Mouse (Mus musculus) kidney, embryonic 16.5 days (tissue): ENCODE data around the gene Mthfd1l. TPM values are rescaled to one million over a fixed set of nuclear protein-coding genes. Genes with fewer than 3 reads are reported as not detected.
"Not testable (repeated sequence)": the region's sequence is repeated elsewhere in the genome, so short reads cannot be mapped to it uniquely, and the experiment has no call there.

Source experiments
- ATAC-seq: fragments of 200-750 bp; cut with Nextera tagmentation; 2 replicates; pipeline ENCODE4 v1.8.0; 2017; ENCODE audit warnings: moderate TSS enrichment; ENCODE audit not compliant: low FRiP score, low TSS enrichment
- H3K27ac ChIP-seq: fragments of 300-500 bp; sonication (generic); 2 replicates; pipeline ENCODE4 v1.5.1; 2014; ENCODE audit warnings: low read length
- H3K27me3 ChIP-seq: fragments of 300-500 bp; sonication (generic); 2 replicates; pipeline ENCODE4 v1.6.1; 2014; ENCODE audit warnings: low read length, control low read depth, mixed read lengths; ENCODE audit not compliant: insufficient read depth
- H3K36me3 ChIP-seq: fragments of 300-500 bp; sonication (generic); 2 replicates; pipeline ENCODE4 v1.6.1; 2014; ENCODE audit warnings: low read length, control low read depth, mixed read lengths; ENCODE audit not compliant: insufficient read depth
- H3K4me1 ChIP-seq: fragments of 300-500 bp; sonication (generic); 2 replicates; pipeline ENCODE4 v1.6.1; 2014; ENCODE audit warnings: low read length, control low read depth, mixed read lengths; ENCODE audit not compliant: insufficient read depth
- H3K4me2 ChIP-seq: fragments of 300-500 bp; sonication (generic); replicated peaks from 2 replicates; pipeline ENCODE4 v1.6.1; 2014; ENCODE audit warnings: low read depth, low read length
- H3K4me3 ChIP-seq: fragments of 300-500 bp; sonication (generic); 2 replicates; pipeline ENCODE4 v1.5.1; 2014; ENCODE audit warnings: mild to moderate bottlenecking, low read length
- H3K9ac ChIP-seq: fragments of 300-500 bp; sonication (generic); replicated peaks from 2 replicates; pipeline ENCODE4 v1.6.1; 2014; ENCODE audit warnings: low read length
- H3K9me3 ChIP-seq: fragments of 300-500 bp; sonication (generic); 2 replicates; pipeline ENCODE4 v1.6.1; 2016; ENCODE audit warnings: low read length, control low read depth
- WGBS: fragments of 180-500 bp; shearing (Covaris S2); extraction: QIAGEN DNeasy Blood & Tissue Kit; methylation state at CpG from one replicate; pipeline ENCODE4 v1.1.7; 2014; 5-methylcytosine and 5-hydroxymethylcytosine counted together
- polyA plus RNA-seq: library from polyadenylated mRNA; unstranded; fragments of >200 nt; fragmentation: Nextera tagmentation; extraction: Ambion mirVana; gene quantifications from 2 replicates; pipeline ENCODE4 v1.2.1, GENCODE M21; 2015

Gene Mthfd1l
- polyA plus RNA-seq, 1 experiment from 2014 or later: 16.7 TPM

DNA sequence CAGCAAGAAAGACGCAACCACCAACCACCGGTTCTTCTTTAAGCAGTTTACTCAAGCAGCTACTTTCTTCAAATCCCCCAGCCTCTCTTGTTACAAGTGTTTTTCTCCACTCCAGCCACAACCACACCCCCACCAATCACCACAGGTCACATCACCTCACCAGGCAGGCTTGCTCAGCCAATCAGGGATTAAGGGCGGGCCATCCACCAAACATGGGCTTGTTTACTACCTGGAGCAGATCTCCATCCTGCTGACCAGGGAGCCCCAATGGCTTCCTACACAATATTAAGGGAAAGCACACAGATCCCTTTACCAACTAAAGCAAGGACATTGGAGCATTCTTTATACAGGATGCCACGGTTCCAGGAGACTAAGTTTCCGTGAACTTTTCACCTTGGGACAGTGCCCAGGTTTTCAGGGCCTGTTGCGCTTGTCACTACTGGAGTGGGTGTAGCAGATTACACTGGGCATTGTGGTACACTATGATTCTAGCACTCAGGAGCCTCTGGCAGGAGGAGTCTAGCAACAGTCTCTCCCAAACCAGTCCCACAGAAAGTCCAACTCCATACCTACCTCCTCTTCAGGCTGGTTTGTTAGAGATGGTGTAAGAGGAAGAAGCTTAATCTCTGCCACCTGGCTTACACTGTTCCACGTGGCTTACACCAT is 150.5 kb downstream of the Mthfd1l start:
- H3K36me3 ChIP-seq, H3K9ac ChIP-seq, H3K9me3 ChIP-seq, H3K27me3 ChIP-seq, H3K4me3 ChIP-seq, H3K4me2 ChIP-seq: not testable (repeated sequence)
- 54% methylated on average over 7 of the region's 7 CpGs for WGBS
- Histone ChIP-seq H3K4me1 (peaks cover 64% of the 10 kb centered on the region), H3K27ac (peak overlapping the region; percentile 80)
- peak; percentile 43 for ATAC-seq

DNA sequence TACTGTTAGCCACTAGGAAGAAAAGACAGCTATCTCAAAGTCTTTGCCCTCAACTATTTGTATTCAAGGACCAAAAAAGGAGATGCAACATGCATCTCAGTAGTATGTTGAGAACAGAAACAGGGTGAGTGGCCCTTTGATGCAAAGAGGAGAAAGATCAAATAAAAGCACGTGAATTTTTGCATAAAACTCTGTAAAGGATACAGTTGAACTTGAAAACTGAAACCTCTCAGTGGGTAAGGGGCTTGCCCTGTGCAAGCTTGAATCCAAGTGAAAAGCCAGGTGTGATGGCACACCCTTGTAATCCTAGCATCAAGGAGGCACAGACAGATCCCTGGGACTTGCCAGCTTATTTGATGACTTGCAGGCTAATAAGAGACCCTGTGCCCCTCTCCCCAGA is 151.2 kb downstream of the Mthfd1l start:
- Histone ChIP-seq H3K27ac (peak overlapping the region; percentile 80; the same call in 1 of the 2 replicates), H3K9me3 (no peaks in the 10 kb centered on the region), H3K27me3 (no peaks in the 10 kb centered on the region), H3K4me1 (peaks cover 70% of the 10 kb centered on the region), H3K4me2 (no peak overlapping the region), H3K4me3 (no peak overlapping the region), H3K9ac (no peak overlapping the region), H3K36me3 (no peaks in the 10 kb centered on the region)
- WGBS: 43% methylated on average over 1 of the region's 1 CpGs
- no peak for ATAC-seq

GRCm38 (mm10) chr10:4125232-4125631 is 152.3 kb downstream of the Mthfd1l start:
- Histone ChIP-seq H3K9ac (0 out of 2 replicates have a peak overlapping the region, but pooled peaks have one; percentile 24), H3K36me3 (no peaks in the 10 kb centered on the region), H3K4me1 (peaks cover 74% of the 10 kb centered on the region), H3K4me3 (no peak overlapping the region), H3K27ac (peak overlapping the region; percentile 80; the same call in 1 of the 2 replicates), H3K27me3 (no peaks in the 10 kb centered on the region), H3K9me3 (no peaks in the 10 kb centered on the region), H3K4me2 (no peak overlapping the region)
- ATAC-seq: no peak
- WGBS: 60% methylated on average over 7 of the region's 7 CpGs

DNA sequence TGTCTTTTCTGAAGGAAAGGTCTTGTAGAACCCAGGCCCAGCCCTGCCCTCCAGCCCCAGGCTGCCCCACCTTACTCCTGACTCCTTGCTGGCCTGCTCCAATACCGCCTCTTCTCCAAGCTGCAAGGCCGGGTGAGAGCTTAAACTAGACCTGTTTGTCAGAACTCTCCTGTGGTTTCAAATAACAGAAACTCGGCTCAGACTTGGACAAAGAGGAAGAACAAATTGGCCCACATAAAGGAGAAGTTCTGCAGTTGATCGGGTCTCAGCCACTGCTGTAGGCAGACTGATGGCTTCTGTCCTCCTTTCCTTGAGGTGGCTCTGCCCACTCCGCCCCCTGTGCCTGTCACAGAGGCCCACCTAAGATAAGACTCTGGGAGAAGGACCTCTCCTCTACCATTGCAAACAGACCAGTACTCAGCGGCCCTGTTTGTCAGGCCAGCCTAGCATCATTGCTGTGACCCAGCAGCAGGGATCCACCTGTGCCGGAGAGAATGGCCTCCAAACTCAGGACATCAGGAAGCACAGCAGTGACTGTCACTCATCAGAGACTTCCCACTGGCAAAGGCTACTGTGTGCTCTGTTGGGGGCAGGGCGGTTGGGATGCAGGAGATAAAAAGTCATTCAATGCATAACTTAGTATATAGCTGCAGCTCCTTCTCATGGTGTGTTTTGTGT is 153.6 kb downstream of the Mthfd1l start:
- WGBS: 59% methylated on average over 8 of the region's 8 CpGs
- Histone ChIP-seq H3K27me3 (no peaks in the 10 kb centered on the region), H3K4me1 (peaks cover 68% of the 10 kb centered on the region), H3K9ac (peak overlapping the region; percentile 2; the same call in 1 of the 2 replicates), H3K27ac (peak overlapping the region; percentile 65), H3K4me3 (no peak overlapping the region), H3K36me3 (no peaks in the 10 kb centered on the region), H3K4me2 (no peak overlapping the region), H3K9me3 (no peaks in the 10 kb centered on the region)
- ATAC-seq: no peak

DNA sequence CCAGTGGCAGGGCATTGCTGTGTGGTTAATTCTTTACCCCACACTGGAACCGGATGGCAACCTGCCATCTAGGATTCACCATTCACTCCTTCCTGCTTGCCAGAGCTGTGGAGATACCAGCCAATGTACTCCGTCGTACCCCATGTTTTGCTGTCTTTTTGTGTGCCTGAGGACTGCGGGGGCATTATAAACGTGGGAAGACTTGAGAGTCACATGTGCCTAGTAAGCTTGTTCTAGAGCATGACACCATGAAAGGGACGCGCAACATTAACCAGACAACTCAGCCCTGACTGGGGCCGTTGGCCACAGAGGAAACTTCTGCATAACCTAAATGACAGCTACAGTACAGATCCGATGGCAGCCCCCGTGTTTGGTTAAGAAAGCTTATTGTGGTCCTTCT is 155.5 kb downstream of the Mthfd1l start:
- Histone ChIP-seq H3K9me3 (no peaks in the 10 kb centered on the region), H3K4me2 (peak overlapping the region; percentile 15; the same call in 1 of the 2 replicates), H3K4me3 (no peak overlapping the region), H3K27me3 (no peaks in the 10 kb centered on the region), H3K4me1 (peaks cover 68% of the 10 kb centered on the region), H3K9ac (peak overlapping the region; percentile 46; the same call in 1 of the 2 replicates), H3K36me3 (no peaks in the 10 kb centered on the region), H3K27ac (peak overlapping the region; percentile 92)
- peak; percentile 87 for ATAC-seq
- WGBS: 21% methylated on average over 10 of the region's 10 CpGs

DNA sequence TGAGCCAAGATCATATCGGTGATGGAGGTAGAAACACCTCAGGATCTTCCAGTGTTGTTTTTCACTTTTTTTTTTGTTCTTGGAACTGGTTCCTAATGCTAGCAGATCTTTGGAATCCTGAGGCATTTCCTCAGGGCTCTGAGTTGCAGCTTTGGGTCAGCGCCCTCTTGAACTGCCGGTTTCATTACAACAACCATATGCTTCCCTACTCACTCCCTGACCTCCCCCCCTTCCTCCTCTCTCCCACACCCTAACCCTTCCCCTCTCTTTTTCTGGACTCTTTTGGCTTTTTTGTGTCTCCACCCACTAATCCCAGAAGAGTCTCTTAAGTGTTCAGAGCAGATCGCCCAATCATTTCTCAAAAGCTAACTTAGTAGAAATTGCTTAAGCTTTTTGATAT is 156.0 kb downstream of the Mthfd1l start:
- H3K9ac ChIP-seq: no peak overlapping the region
- no peaks in the 10 kb centered on the region for H3K27me3 ChIP-seq
- peaks cover 63% of the 10 kb centered on the region for H3K4me1 ChIP-seq
- peak; percentile 76 for ATAC-seq
- 26% methylated on average over 4 of the region's 4 CpGs for WGBS
- no peaks in the 10 kb centered on the region for H3K9me3 ChIP-seq
- peak overlapping the region; percentile 92 for H3K27ac ChIP-seq
- no peak overlapping the region for H3K4me3 ChIP-seq
- H3K4me2 ChIP-seq: peak overlapping the region; percentile 15; the same call in 1 of the 2 replicates
- no peaks in the 10 kb centered on the region for H3K36me3 ChIP-seq

DNA sequence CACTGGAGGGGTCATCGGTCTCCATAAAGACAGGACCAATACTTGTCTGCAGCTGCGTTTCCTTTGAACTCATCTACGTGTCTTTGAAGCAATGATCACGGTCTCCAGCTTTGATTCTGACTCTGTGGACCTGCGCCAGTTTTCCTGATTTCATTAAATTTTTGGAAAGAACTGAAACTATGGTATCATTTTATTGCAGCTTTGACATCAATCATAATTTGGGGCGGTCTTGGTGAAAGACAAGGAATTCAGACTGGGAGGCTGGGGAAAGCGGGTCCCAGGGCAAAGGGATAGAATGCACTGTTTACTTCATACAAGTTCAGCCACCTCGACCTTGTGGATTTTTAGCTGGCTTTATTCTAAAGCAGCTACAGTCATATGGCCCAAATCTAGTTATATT is 156.5 kb downstream of the Mthfd1l start:
- Histone ChIP-seq H3K27ac (peak overlapping the region; percentile 92), H3K9ac (no peak overlapping the region), H3K4me1 (peaks cover 58% of the 10 kb centered on the region), H3K36me3 (no peaks in the 10 kb centered on the region), H3K27me3 (no peaks in the 10 kb centered on the region), H3K9me3 (no peaks in the 10 kb centered on the region), H3K4me3 (no peak overlapping the region), H3K4me2 (no peak overlapping the region)
- WGBS: 73% methylated on average over 8 of the region's 8 CpGs
- no peak for ATAC-seq

DNA sequence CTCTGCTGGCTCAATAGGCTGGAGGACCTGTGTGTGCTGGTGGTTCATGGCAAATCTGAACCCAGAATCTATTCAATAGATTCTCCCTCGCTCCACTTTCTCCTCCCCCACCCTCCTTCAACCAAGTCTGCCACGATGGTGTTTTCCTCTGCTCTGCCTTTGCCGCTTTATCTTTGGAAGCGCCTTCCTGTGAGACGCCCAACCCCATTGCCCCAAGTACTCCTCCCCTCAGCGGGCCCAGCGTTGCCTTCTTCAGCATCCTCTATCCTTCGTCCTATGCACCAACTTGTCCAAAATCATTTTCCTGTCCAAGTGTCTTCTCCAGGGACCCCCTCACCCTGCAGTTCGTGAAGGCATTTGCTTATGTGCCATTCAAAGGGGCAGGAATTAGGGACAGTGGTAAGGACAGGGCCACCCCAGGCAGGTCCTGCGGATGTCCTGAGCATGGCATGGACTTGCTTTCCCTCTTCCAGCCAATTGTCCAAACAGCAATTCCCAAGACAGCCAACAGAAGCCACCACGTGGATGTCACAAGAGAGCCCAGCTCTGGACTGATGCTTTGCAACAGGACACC is 157.2 kb downstream of the Mthfd1l start:
- Histone ChIP-seq H3K9ac (no peak overlapping the region), H3K27ac (peak overlapping the region; percentile 92), H3K36me3 (no peaks in the 10 kb centered on the region), H3K9me3 (no peaks in the 10 kb centered on the region), H3K4me3 (no peak overlapping the region), H3K4me2 (no peak overlapping the region), H3K4me1 (peaks cover 51% of the 10 kb centered on the region), H3K27me3 (no peaks in the 10 kb centered on the region)
- no peak for ATAC-seq
- 85% methylated on average over 11 of the region's 11 CpGs for WGBS

- H3K4me1 ChIP-seq: peaks cover 27% of the 10 kb centered on the region
- WGBS: 51% methylated on average over 7 of the region's 7 CpGs
- peak overlapping the region; percentile 20; the same call in 1 of the 2 replicates for H3K27ac ChIP-seq
- H3K36me3 ChIP-seq: no peaks in the 10 kb centered on the region
- no peaks in the 10 kb centered on the region for H3K27me3 ChIP-seq
- no peak overlapping the region for H3K4me3 ChIP-seq
- no peaks in the 10 kb centered on the region for H3K9me3 ChIP-seq
- no peak overlapping the region for H3K4me2 ChIP-seq
- H3K9ac ChIP-seq: no peak overlapping the region
- no peak for ATAC-seq
These were observed 159.8 kb downstream of the Mthfd1l start for GRCm38 (mm10) chr10:4132735-4133134.
